Mouse (Mus musculus) liver, adult 2 months (tissue): ENCODE data around the gene Mrps18b. TPM values are rescaled to one million over a fixed set of nuclear protein-coding genes. Genes with fewer than 3 reads are reported as not detected.

Source experiments
- DNase-seq: peaks from one replicate; pipeline ENCODE4 v3.0.0-alpha.2; 2011; ENCODE audit warnings: low read depth, low spot score; ENCODE audit errors: extremely low read depth
- H3K27ac ChIP-seq: fragments of 200-500 bp; replicated peaks from 2 replicates; pipeline ENCODE4 v1.5.1; 2012; ENCODE audit warnings: low read depth, mild to moderate bottlenecking, control low read depth, inconsistent platforms, low read length; ENCODE audit not compliant: insufficient read depth
- H3K27me3 ChIP-seq: fragments of 200-500 bp; 2 replicates; pipeline ENCODE4 v1.6.1; 2012; ENCODE audit warnings: mild to moderate bottlenecking, moderate library complexity, low read length, inconsistent platforms; ENCODE audit not compliant: control insufficient read depth, insufficient read depth
- H3K36me3 ChIP-seq: fragments of 200-500 bp; 2 replicates; pipeline ENCODE4 v1.6.1; 2012; ENCODE audit warnings: low read length, inconsistent platforms; ENCODE audit not compliant: control insufficient read depth, insufficient read depth
- H3K4me1 ChIP-seq: fragments of 200-500 bp; 2 replicates; pipeline ENCODE4 v1.6.1; 2011; ENCODE audit warnings: low read length; ENCODE audit not compliant: control insufficient read depth, insufficient read depth
- H3K4me3 ChIP-seq: fragments of 200-500 bp; 2 replicates; pipeline ENCODE4 v1.5.1; 2011; ENCODE audit warnings: low read depth, mild to moderate bottlenecking, control low read depth, low read length, moderate library complexity; ENCODE audit not compliant: insufficient read depth
- H3K79me2 ChIP-seq: fragments of 200-500 bp; 2 replicates; pipeline ENCODE4 v1.6.1; 2012; ENCODE audit warnings: inconsistent platforms, mild to moderate bottlenecking, low read length, moderate library complexity; ENCODE audit not compliant: control insufficient read depth, insufficient read depth
- H3K9ac ChIP-seq: fragments of 200-500 bp; 2 replicates; pipeline ENCODE4 v1.6.1; 2012; ENCODE audit warnings: low read depth, mild to moderate bottlenecking, control low read depth, inconsistent platforms, low read length
- CTCF ChIP-seq: fragments of 200-500 bp; IDR thresholded peaks from 2 replicates; pipeline ENCODE4 v1.5.1; 2011; ENCODE audit warnings: low read depth, low read length, control low read depth
- POLR2A ChIP-seq: fragments of 200-500 bp; IDR thresholded peaks from 2 replicates; pipeline ENCODE4 v1.6.1; 2011; ENCODE audit warnings: low read length, control low read depth; ENCODE audit not compliant: insufficient read depth; ENCODE audit errors: extremely low read depth
- WGBS: fragments of 180-500 bp; shearing (Covaris S2); methylation state at CpG from one replicate; pipeline ENCODE4 v1.1.7; 2018; 5-methylcytosine and 5-hydroxymethylcytosine counted together
- polyA plus RNA-seq: library from polyadenylated mRNA; depleted of rRNA; stranded (reverse); fragments of >200 nt; gene quantifications from 2 replicates; pipeline ENCODE4 v1.2.3, GENCODE M21; 2012
- total RNA-seq: library from RNA; depleted of rRNA; stranded (reverse); fragments of >200 nt; gene quantifications from 2 replicates; pipeline ENCODE4 v1.2.3, GENCODE M21; 2014

Gene Mrps18b
- total and polyA plus RNA-seq, 2 experiments, result 41.1 to 106 TPM

GRCm38 (mm10) chr17:35905587-35905986, 10.6 kb downstream of the Mrps18b start:
- H3K36me3 ChIP-seq, result peaks cover 7% of the 10 kb centered on the region
- peaks cover 4% of the 10 kb centered on the region for H3K4me1 ChIP-seq
- no peak overlapping the region for H3K9ac ChIP-seq
- H3K27me3 ChIP-seq, result no peaks in the 10 kb centered on the region
- no peak overlapping the region for H3K4me3 ChIP-seq
- H3K27ac ChIP-seq, result no peak overlapping the region
- WGBS, result 93% methylated on average over 1 of the region's 1 CpGs
- DNase-seq, result no peak
- H3K79me2 ChIP-seq, result peaks cover 2% of the 10 kb centered on the region; the same call in 1 of the 2 replicates
- TF ChIP-seq POLR2A (no peak), CTCF (no peak)

GRCm38 (mm10) chr17:35903992-35904355, 12.2 kb downstream of the Mrps18b start:
- DNase-seq, result no peak
- Histone ChIP-seq H3K9ac (no peak overlapping the region), H3K4me3 (no peak overlapping the region), H3K79me2 (peaks cover 2% of the 10 kb centered on the region; the same call in 1 of the 2 replicates), H3K4me1 (peaks cover 2% of the 10 kb centered on the region), H3K27me3 (no peaks in the 10 kb centered on the region), H3K27ac (no peak overlapping the region), H3K36me3 (peaks cover 7% of the 10 kb centered on the region)
- 73% methylated on average over 4 of the region's 4 CpGs for WGBS
- TF ChIP-seq CTCF, result no peak
- no peak for TF ChIP-seq POLR2A

- H3K79me2 ChIP-seq, result peaks cover 2% of the 10 kb centered on the region; the same call in 1 of the 2 replicates
- no peak for DNase-seq
- no peak overlapping the region for H3K9ac ChIP-seq
- no peak for TF ChIP-seq POLR2A
- TF ChIP-seq CTCF, result no peak
- H3K27ac ChIP-seq, result no peak overlapping the region
- WGBS, result 86% methylated on average over 9 of the region's 9 CpGs
- no peak overlapping the region for H3K4me3 ChIP-seq
- no peaks in the 10 kb centered on the region for H3K4me1 ChIP-seq
- H3K27me3 ChIP-seq, result no peaks in the 10 kb centered on the region
- H3K36me3 ChIP-seq, result peaks cover 7% of the 10 kb centered on the region
Observed at GRCm38 (mm10) chr17:35903343-35903991, 12.7 kb downstream of the Mrps18b start.

DNA sequence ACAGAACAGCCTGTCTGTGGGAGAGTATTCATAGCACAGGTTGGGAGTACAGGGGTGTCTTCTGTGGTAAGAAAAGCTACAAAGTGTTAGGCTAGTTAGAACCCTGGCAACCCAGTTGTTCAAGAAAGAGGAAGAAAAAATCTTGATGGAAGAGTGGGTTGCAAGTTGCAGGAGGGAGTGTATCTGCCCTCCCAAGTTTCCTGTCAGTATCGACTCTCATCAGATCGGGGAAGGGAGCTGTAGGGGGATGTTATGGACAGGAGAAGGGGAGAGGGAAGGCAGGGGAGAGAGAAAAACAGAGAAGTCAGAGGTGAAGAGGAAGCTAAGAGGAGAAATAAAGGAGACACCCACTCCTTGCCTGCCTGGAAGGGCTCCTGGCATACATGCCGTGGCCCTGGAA, 15.6 kb downstream of the Mrps18b start:
- Histone ChIP-seq H3K9ac (no peak overlapping the region), H3K4me3 (no peak overlapping the region), H3K4me1 (peaks cover 7% of the 10 kb centered on the region), H3K27ac (no peak overlapping the region), H3K36me3 (no peaks in the 10 kb centered on the region), H3K27me3 (no peaks in the 10 kb centered on the region), H3K79me2 (peaks cover 2% of the 10 kb centered on the region; the same call in 1 of the 2 replicates)
- no peak for DNase-seq
- 85% methylated on average over 3 of the region's 3 CpGs for WGBS
- TF ChIP-seq POLR2A, result no peak

DNA sequence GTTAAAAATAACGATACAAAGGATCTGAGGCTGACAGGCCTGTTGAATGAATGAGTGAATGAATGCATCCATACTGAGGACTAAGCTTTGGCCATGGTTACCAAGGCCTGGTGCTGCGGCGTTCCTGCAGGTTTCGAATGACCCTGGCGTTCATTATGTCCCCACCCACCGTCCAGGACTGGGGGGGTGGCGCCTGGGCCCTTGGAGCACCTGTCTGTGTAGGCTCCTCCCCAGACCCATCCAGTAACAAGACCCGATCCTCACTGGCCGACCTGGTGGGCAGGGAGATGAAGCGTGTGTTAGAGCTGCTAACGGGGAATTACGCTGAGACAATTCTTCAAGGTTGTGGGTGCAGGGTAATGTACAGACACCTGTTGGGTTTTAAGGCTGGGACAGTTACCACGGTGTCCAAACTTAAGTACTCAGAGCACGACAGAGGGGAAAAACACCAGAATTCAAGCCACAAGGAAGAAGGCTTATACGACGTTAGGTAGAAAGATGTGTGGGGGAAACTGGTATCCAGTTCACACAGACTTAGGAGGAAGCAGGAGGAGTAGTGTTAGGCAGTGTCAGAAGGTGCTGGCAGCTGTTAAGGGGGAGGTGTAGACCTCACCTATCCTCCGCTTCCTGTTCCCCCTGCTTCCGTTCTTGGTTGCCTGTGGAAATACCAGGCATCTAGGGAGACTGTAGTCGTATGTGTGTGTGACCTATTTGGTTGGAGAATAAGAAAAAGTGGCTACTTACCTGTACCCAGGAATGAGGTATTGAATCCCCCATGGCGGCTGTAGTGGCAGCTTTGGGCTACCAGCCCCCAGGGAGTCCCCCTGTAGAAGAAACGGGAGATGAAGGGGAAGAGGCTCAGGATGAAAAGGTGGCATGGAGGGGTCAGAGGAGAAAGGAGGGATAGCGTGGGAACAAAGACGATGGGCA, 18.3 kb downstream of the Mrps18b start:
- peaks cover 2% of the 10 kb centered on the region; the same call in 1 of the 2 replicates for H3K79me2 ChIP-seq
- H3K4me1 ChIP-seq, result peaks cover 7% of the 10 kb centered on the region
- 46% methylated on average over 23 of the region's 23 CpGs for WGBS
- DNase-seq, result no peak
- H3K36me3 ChIP-seq, result peaks cover 6% of the 10 kb centered on the region
- H3K27me3 ChIP-seq, result no peaks in the 10 kb centered on the region
- no peak overlapping the region for H3K9ac ChIP-seq
- H3K27ac ChIP-seq, result no peak overlapping the region
- TF ChIP-seq CTCF (no peak), POLR2A (no peak)
- no peak overlapping the region; the same call in 1 of the 2 replicates for H3K4me3 ChIP-seq
